Mouse (Mus musculus) G1E (cell line): ENCODE measurements around the gene Dhx9.

Source experiments
- CTCF ChIP-seq: IDR thresholded peaks from 2 replicates; pipeline ENCODE4 v1.5.1; 2012; ENCODE audit warnings: low read depth, low read length, inconsistent platforms, mixed read lengths
- GATA1 ChIP-seq: IDR thresholded peaks from 2 replicates; pipeline ENCODE4 v1.6.1; 2012; ENCODE audit warnings: borderline replicate concordance, low read length, inconsistent platforms, mixed read lengths
- POLR2AphosphoS5 ChIP-seq: IDR thresholded peaks from 2 replicates; pipeline ENCODE4 v1.6.1; 2012; ENCODE audit warnings: low read depth, low read length, inconsistent platforms; ENCODE audit not compliant: insufficient replicate concordance

- TF ChIP-seq CTCF (no peak), GATA1 (no peak), POLR2AphosphoS5 (no peak)
Observed at GRCm38 (mm10) chr1:153433851-153434589, 53.4 kb downstream of the Dhx9 start.
